Mouse (Mus musculus) gastrocnemius, postnatal 36 days (tissue): Measurements from ENCODE around the gene Efr3b. TPM values are rescaled to one million over a fixed set of nuclear protein-coding genes. Genes with fewer than 3 reads are reported as not detected.

ENCODE experiments used
- DNase-seq, 2 experiments: peaks; one replicate each; pipeline ENCODE4 v3.0.0; 2022
- intact Hi-C: fragments of 180-260 bp; cut with DNase I; formaldehyde crosslinking; loops from one replicate; pipeline ENCODE4 v1.15.1; 2025
- long read RNA-seq, 2 experiments: library from polyadenylated mRNA; stranded (forward); transcript quantifications; one replicate each; pipeline ENCODE4 v2.0.0; 2021
- total RNA-seq, 2 experiments: library from RNA; stranded (reverse); gene quantifications; 2 replicates each; pipeline ENCODE4 v1.2.3; 2021

The Efr3b gene
- 1 to 10 TPM; 3.3 to 3.8 TPM for total RNA-seq
- long read RNA-seq, experiment 1, partial matches to known transcripts: 0 of 2 reads
- long read RNA-seq, experiment 1, other reads (novel, unspliced or antisense): 2 of 2 reads
- long read RNA-seq, experiment 2, partial matches to known transcripts: 0 of 1 reads
- long read RNA-seq, experiment 2, other reads (novel, unspliced or antisense): 1 of 1 reads

GRCm38 (mm10) chr12:4038061-4039041, at the start of gene Efr3b:
TSS of gene Efr3b (minus strand) at chr12:4038915.
- intact Hi-C loops: no loop called here
- peak; percentile 52 to 66 for DNase-seq

GRCm38 (mm10) chr12:4083441-4083840, 44.7 kb upstream of the Efr3b start:
- intact Hi-C loops: no loop called here
- no peak for DNase-seq

GRCm38 (mm10) chr12:4082132-4083001, 43.7 kb upstream of the Efr3b start, which contains the start of gene Dnajc27:
TSS of gene Dnajc27 (plus strand) at chr12:4082583.
- DNase-seq: peak; percentile 92 to 97
- intact Hi-C loops: no loop called here

- peak; percentile 67 to 73 for DNase-seq
- intact Hi-C loops: loop anchor here (2.0 kb wide), 1 partner anchor 154 kb away; no protein-coding TSS in a partner anchor
These were observed 41.6 kb upstream of the Efr3b start for GRCm38 (mm10) chr12:4080311-4080710.

- intact Hi-C loops: loop anchor here (10.0 kb wide), 1 partner anchor 413 kb away; no protein-coding TSS in a partner anchor
- no peak for DNase-seq
These were observed 39.4 kb upstream of the Efr3b start for GRCm38 (mm10) chr12:4078069-4078468.

GRCm38 (mm10) chr12:4076383-4076782, 37.7 kb upstream of the Efr3b start:
- DNase-seq: no peak
- intact Hi-C loops: loop anchor here (10.0 kb wide), 1 partner anchor 412 kb away; no protein-coding TSS in a partner anchor

GRCm38 (mm10) chr12:4075407-4075806, 36.7 kb upstream of the Efr3b start:
- intact Hi-C loops: loop anchor here (10.0 kb wide), 1 partner anchor 411 kb away; no protein-coding TSS in a partner anchor
- no peak for DNase-seq

- no peak for DNase-seq
- intact Hi-C loops: loop anchor here (10.0 kb wide), 1 partner anchor 407 kb away; no protein-coding TSS in a partner anchor
These were observed 33.0 kb upstream of the Efr3b start for GRCm38 (mm10) chr12:4071671-4072070.

GRCm38 (mm10) chr12:4068551-4068950, 29.8 kb upstream of the Efr3b start:
- intact Hi-C loops: no loop called here
- no peak for DNase-seq

GRCm38 (mm10) chr12:4066681-4067459, 28.2 kb upstream of the Efr3b start:
- no peak for DNase-seq
- intact Hi-C loops: no loop called here

GRCm38 (mm10) chr12:4065944-4066343, 27.2 kb upstream of the Efr3b start:
- no peak for DNase-seq
- intact Hi-C loops: no loop called here

GRCm38 (mm10) chr12:4065498-4065897, 26.8 kb upstream of the Efr3b start:
- intact Hi-C loops: no loop called here
- no peak for DNase-seq

GRCm38 (mm10) chr12:4059683-4060082, 21.0 kb upstream of the Efr3b start:
- no peak for DNase-seq

GRCm38 (mm10) chr12:4058321-4058720, 19.6 kb upstream of the Efr3b start:
- no peak for DNase-seq
- intact Hi-C loops: no loop called here

More at GRCm38 (mm10) chr12:4059683-4060082, 21.0 kb upstream of the Efr3b start:
- intact Hi-C loops: no loop called here

GRCm38 (mm10) chr12:4054845-4055244, 16.1 kb upstream of the Efr3b start:
- DNase-seq: no peak
- intact Hi-C loops: no loop called here

- no peak for DNase-seq
- intact Hi-C loops: no loop called here
These were observed 14.9 kb upstream of the Efr3b start for GRCm38 (mm10) chr12:4053643-4054042.

- intact Hi-C loops: no loop called here
- no peak for DNase-seq
These were observed 12.2 kb upstream of the Efr3b start for GRCm38 (mm10) chr12:4050861-4051425.

- intact Hi-C loops: no loop called here
- DNase-seq: no peak
These were observed 9.3 kb upstream of the Efr3b start for GRCm38 (mm10) chr12:4048031-4048430.

- DNase-seq: no peak
- intact Hi-C loops: no loop called here
These were observed 7.3 kb upstream of the Efr3b start for GRCm38 (mm10) chr12:4045992-4046391.
